Mouse (Mus musculus): ENCODE measurements around the gene Plp2. TPM values are rescaled to one million over a fixed set of nuclear protein-coding genes. Genes with fewer than 3 reads are reported as not detected.

The Plp2 gene
- total RNA-seq, 4 experiments from 2014 or later, result 6.3 to 11.0 (median 10.2) TPM

- no peak for DNase-seq (ENCODE audit: low spot score in 2 of 2)
These were observed 8.3 kb downstream of the Plp2 start for GRCm38 (mm10) chrX:7662936-7663335.

- no peak for DNase-seq (ENCODE audit: low spot score in 2 of 2)
These were observed 10.1 kb downstream of the Plp2 start for GRCm38 (mm10) chrX:7661086-7661485.

GRCm38 (mm10) chrX:7658785-7659589 is 12.2 kb downstream of the Plp2 start:
- DNase-seq (ENCODE audit: low spot score in 2 of 2), result no peak

- no peak for DNase-seq (ENCODE audit: low spot score in 2 of 2)
These were observed 13.0 kb downstream of the Plp2 start for GRCm38 (mm10) chrX:7658031-7658784.

- DNase-seq (ENCODE audit: low spot score in 2 of 2), result no peak
These were observed 14.0 kb downstream of the Plp2 start, which contains the start of gene Prickle3 for GRCm38 (mm10) chrX:7657221-7657639. Gene Prickle3, plus strand, starts transcription at chrX:7657260.

GRCm38 (mm10) chrX:7648671-7649304 is 22.4 kb downstream of the Plp2 start:
- peak in 1 of 2 experiments; percentile 71 for DNase-seq (ENCODE audit: low spot score in 2 of 2)

GRCm38 (mm10) chrX:7645349-7645748 is 25.8 kb downstream of the Plp2 start:
- DNase-seq (ENCODE audit: low spot score in 2 of 2), result peak; percentile 72 to 74

- no peak for DNase-seq (ENCODE audit: low spot score in 2 of 2)
These were observed 30.4 kb downstream of the Plp2 start for GRCm38 (mm10) chrX:7640785-7641184.

- DNase-seq (ENCODE audit: low spot score in 2 of 2), result no peak
These were observed 31.5 kb downstream of the Plp2 start for GRCm38 (mm10) chrX:7639536-7640325.

GRCm38 (mm10) chrX:7638401-7639091 is 32.6 kb downstream of the Plp2 start, which contains the start of gene Syp:
Gene Syp, plus strand, starts transcription at chrX:7638471.
- DNase-seq (ENCODE audit: low spot score in 2 of 2), result peak; percentile 63 to 86

- DNase-seq (ENCODE audit: low spot score in 2 of 2), result peak in 1 of 2 experiments; percentile 80
These were observed 36.1 kb downstream of the Plp2 start for GRCm38 (mm10) chrX:7635101-7635500.

GRCm38 (mm10) chrX:7632560-7632959 is 38.6 kb downstream of the Plp2 start:
- DNase-seq (ENCODE audit: low spot score in 2 of 2), result no peak

Other genes starting within 250 kb of the Plp2 start
- gene Foxp3, start 97.7 kb downstream of the Plp2 start, total RNA-seq (2022), result under 1 TPM in 1 of 4 experiments, not detected in 3; 0.18 TPM
- gene Ppp1r3f, start 97.1 kb downstream of the Plp2 start, total RNA-seq (2022), result 10 to 100 TPM; 21.4 to 30.0 (median 22.8) TPM
- 10 to 100 TPM; 25.5 to 31.1 (median 29.7) TPM for gene Ccdc22, start 65.9 kb downstream of the Plp2 start, total RNA-seq (2022)
- gene Cacna1f, start 64.3 kb downstream of the Plp2 start, total RNA-seq (2022), result under 1 TPM in 3 of 4 experiments, not detected in 1; 0.07 to 0.14 (median 0.11) TPM
- gene Syp, start 32.9 kb downstream of the Plp2 start, total RNA-seq (2022), result 1,000 to 10,000 TPM; 1,778 to 2,065 (median 1,954) TPM
- 1 to 10 TPM; 1.7 to 2.9 (median 2.6) TPM for gene Prickle3, start 14.1 kb downstream of the Plp2 start, total RNA-seq (2022)
- under 1 TPM in 3 of 4 experiments, not detected in 1; 0.26 to 0.46 (median 0.26) TPM for gene Magix, start 9.9 kb upstream of the Plp2 start, total RNA-seq (2022)
- 10 to 100 TPM; 32.9 to 36.4 (median 33.5) TPM for gene Gpkow, start 25.7 kb upstream of the Plp2 start, total RNA-seq (2022)
- gene Wdr45, start 42.9 kb upstream of the Plp2 start, total RNA-seq (2022), result 10 to 100 TPM; 59.1 to 71.0 (median 67.8) TPM
- under 1 TPM in 1 of 4 experiments, not detected in 3; 0.74 TPM for gene Gm45208, start 50.9 kb upstream of the Plp2 start, total RNA-seq (2022)
- gene Praf2, start 57.0 kb upstream of the Plp2 start, total RNA-seq (2022), result 100 to 1,000 TPM in 3 of 4 experiments, 10 to 100 TPM in 1; 93.3 to 107 (median 103) TPM
- 10 to 100 TPM; 15.7 to 26.0 (median 17.6) TPM for gene Ccdc120, start 79.5 kb upstream of the Plp2 start, total RNA-seq (2022)
- 10 to 100 TPM; 34.5 to 36.0 (median 35.1) TPM for gene Tfe3, start 91.2 kb upstream of the Plp2 start, total RNA-seq (2022)
- 100 to 1,000 TPM; 106 to 111 (median 107) TPM for gene Gripap1, start 118.4 kb upstream of the Plp2 start, total RNA-seq (2022)
- gene Kcnd1, start 150.9 kb upstream of the Plp2 start, total RNA-seq (2022), result 10 to 100 TPM in 3 of 4 experiments, 1 to 10 TPM in 1; 7.6 to 10.9 (median 10.4) TPM
- gene Otud5, start 170.0 kb upstream of the Plp2 start, total RNA-seq (2022), result 10 to 100 TPM; 76.2 to 84.7 (median 78.7) TPM
- 10 to 100 TPM; 45.5 to 49.9 (median 46.2) TPM for gene Pim2, start 206.9 kb upstream of the Plp2 start, total RNA-seq (2022)
- 10 to 100 TPM; 28.2 to 47.5 (median 42.3) TPM for gene Slc35a2, start 212.6 kb upstream of the Plp2 start, total RNA-seq (2022)
- 10 to 100 TPM; 79.2 to 89.9 (median 84.2) TPM for gene Pqbp1, start 227.9 kb upstream of the Plp2 start, total RNA-seq (2022)
- 10 to 100 TPM; 22.9 to 33.3 (median 29.3) TPM for gene Timm17b, start 228.0 kb upstream of the Plp2 start, total RNA-seq (2022)
- gene Gm10491, start 236.4 kb upstream of the Plp2 start, total RNA-seq (2022), result not detected
- 1 to 10 TPM in 1 of 4 experiments, not detected in 3; 1.4 TPM for gene Gm10490, start 238.2 kb upstream of the Plp2 start, total RNA-seq (2022)
- gene Pcsk1n, start 248.4 kb upstream of the Plp2 start, total RNA-seq (2022), result 100 to 1,000 TPM; 412 to 461 (median 441) TPM